Mouse (Mus musculus): ENCODE data around the gene Grasp. TPM values are rescaled to one million over a fixed set of nuclear protein-coding genes. Genes with fewer than 3 reads are reported as not detected.

The Grasp gene
- total and polyA plus RNA-seq, 3 experiments, result 4.1 to 6.3 TPM; not detected in 1

GRCm38 (mm10) chr15:101260874-101261622 lies 37.1 kb downstream of the Grasp start (continued):
- peak; percentile 70 for TF ChIP-seq ELF1 (IDR thresholded peaks at IDR 0.05; ENCODE audit: low read depth, low read length)
- peak; percentile 33; the same call in 1 of the 2 replicates for TF ChIP-seq NELFE (IDR thresholded peaks at IDR 0.05; ENCODE audit: low read depth, low read length)
- TF ChIP-seq BHLHE40 (IDR thresholded peaks at IDR 0.05; ENCODE audit: borderline replicate concordance, low read depth, low read length), result no peak

DNA sequence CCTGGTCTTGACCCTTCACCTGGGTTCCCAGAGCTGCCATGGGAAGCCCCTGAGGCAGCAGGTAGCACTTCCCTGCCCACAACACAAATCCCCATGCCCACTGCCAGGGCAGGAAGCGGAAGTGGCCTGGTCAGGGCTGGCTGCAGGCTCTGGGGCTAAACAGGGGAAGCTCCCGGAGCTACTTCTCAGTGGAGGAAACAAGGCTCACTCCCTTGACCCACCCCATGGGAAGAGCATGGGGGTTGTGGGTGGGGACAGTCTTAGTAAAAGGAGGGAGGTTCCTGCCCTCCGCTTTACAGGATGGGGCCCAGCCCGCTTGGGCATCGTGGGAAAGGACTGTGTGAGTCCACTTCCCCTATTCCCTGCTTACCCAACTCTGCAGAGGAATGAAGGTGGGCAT lies 38.5 kb downstream of the Grasp start:
- no peak for DNase-seq (ENCODE audit: low read depth, low spot score)
- Histone ChIP-seq H3K9ac (ENCODE audit: control insufficient read depth, low read depth, low read length, poor library complexity, severe bottlenecking) (no peak overlapping the region), H3K27ac (ENCODE audit: control insufficient read depth, low read depth, low read length) (no peak overlapping the region), H3K4me1 (ENCODE audit: control insufficient read depth in 1 of 2, insufficient read depth in 2 of 2, low read length in 2 of 2) (peaks cover 11 to 24% of the 10 kb centered on the region in 2 experiments), H3K4me3 (ENCODE audit: control insufficient read depth in 1 of 2, insufficient read depth in 1 of 2, low read depth in 2 of 2, low read length in 2 of 2) (no peak overlapping the region), H3K36me3 (ENCODE audit: control insufficient read depth in 1 of 2, insufficient read depth in 2 of 2, low read length in 2 of 2) (peaks cover 0 to 16% of the 10 kb centered on the region in 2 experiments; a peak in 2 of 4 replicates), H3K27me3 (ENCODE audit: control insufficient read depth in 1 of 2, insufficient read depth in 2 of 2, low read length in 2 of 2) (no peaks in the 10 kb centered on the region), H3K9me3 (replicated peaks; ENCODE audit: insufficient read depth, low read length) (no peaks in the 10 kb centered on the region), H3K79me2 (ENCODE audit: control insufficient read depth, insufficient read depth, low read length, poor library complexity) (no peaks in the 10 kb centered on the region)
- TF ChIP-seq ZMIZ1 (IDR thresholded peaks at IDR 0.05; ENCODE audit: low read depth, low read length) (no peak), RCOR1 (IDR thresholded peaks at IDR 0.05; ENCODE audit: low read depth, low read length) (no peak), NELFE (IDR thresholded peaks at IDR 0.05; ENCODE audit: low read depth, low read length) (no peak), E2F4 (IDR thresholded peaks at IDR 0.05; ENCODE audit: borderline replicate concordance, low read depth, low read length) (no peak), MAX (IDR thresholded peaks at IDR 0.05; ENCODE audit: low read length) (no peak), ETS1 (IDR thresholded peaks at IDR 0.05; ENCODE audit: low read depth, low read length) (no peak), USF2 (IDR thresholded peaks at IDR 0.05; ENCODE audit: borderline replicate concordance in 1 of 2, insufficient read depth in 1 of 2, low read depth in 1 of 2, low read length in 2 of 2) (no peak), BHLHE40 (IDR thresholded peaks at IDR 0.05; ENCODE audit: borderline replicate concordance, low read depth, low read length) (no peak), HCFC1 (IDR thresholded peaks at IDR 0.05; ENCODE audit: low read depth, low read length) (no peak)

- DNase-seq (ENCODE audit: low read depth, low spot score), result no peak
- Histone ChIP-seq H3K4me1 (ENCODE audit: control insufficient read depth in 1 of 2, insufficient read depth in 2 of 2, low read length in 2 of 2) (peaks cover 5 to 12% of the 10 kb centered on the region in 2 experiments), H3K4me3 (ENCODE audit: control insufficient read depth in 1 of 2, insufficient read depth in 1 of 2, low read depth in 2 of 2, low read length in 2 of 2) (no peak overlapping the region), H3K9me3 (replicated peaks; ENCODE audit: insufficient read depth, low read length) (no peaks in the 10 kb centered on the region), H3K36me3 (ENCODE audit: control insufficient read depth in 1 of 2, insufficient read depth in 2 of 2, low read length in 2 of 2) (peaks cover 0 to 6% of the 10 kb centered on the region in 2 experiments; a peak in 2 of 4 replicates), H3K27ac (ENCODE audit: control insufficient read depth, low read depth, low read length) (no peak overlapping the region), H3K9ac (ENCODE audit: control insufficient read depth, low read depth, low read length, poor library complexity, severe bottlenecking) (no peak overlapping the region), H3K79me2 (ENCODE audit: control insufficient read depth, insufficient read depth, low read length, poor library complexity) (no peaks in the 10 kb centered on the region), H3K27me3 (ENCODE audit: control insufficient read depth in 1 of 2, insufficient read depth in 2 of 2, low read length in 2 of 2) (no peaks in the 10 kb centered on the region)
- TF ChIP-seq MAFK (IDR thresholded peaks at IDR 0.05; ENCODE audit: borderline replicate concordance, low read depth, low read length) (no peak), USF1 (IDR thresholded peaks at IDR 0.05; ENCODE audit: low read depth, low read length) (no peak), POLR2A (IDR thresholded peaks at IDR 0.05; ENCODE audit: control insufficient read depth in 1 of 2, insufficient read depth in 1 of 2, low read depth in 1 of 2, low read length in 2 of 2, poor library complexity in 1 of 2) (no peak), ZKSCAN1 (IDR thresholded peaks at IDR 0.05; ENCODE audit: low read depth, low read length) (no peak), USF2 (IDR thresholded peaks at IDR 0.05; ENCODE audit: borderline replicate concordance in 1 of 2, insufficient read depth in 1 of 2, low read depth in 1 of 2, low read length in 2 of 2) (no peak), NRF1 (IDR thresholded peaks at IDR 0.05; ENCODE audit: insufficient read depth, low read depth, low read length, poor library complexity, severe bottlenecking) (no peak), POLR2AphosphoS2 (IDR thresholded peaks at IDR 0.05; ENCODE audit: low read length) (no peak), HCFC1 (IDR thresholded peaks at IDR 0.05; ENCODE audit: low read depth, low read length) (no peak), MYB (IDR thresholded peaks at IDR 0.05; ENCODE audit: low read depth, low read length) (no peak), SIN3A (IDR thresholded peaks at IDR 0.05; ENCODE audit: low read length) (no peak), ZMIZ1 (IDR thresholded peaks at IDR 0.05; ENCODE audit: low read depth, low read length) (no peak)
These were observed 42.4 kb downstream of the Grasp start for GRCm38 (mm10) chr15:101266132-101266963.
